Mouse (Mus musculus) bone marrow, adult 2 months (tissue): ENCODE results near the gene Six2. TPM values are rescaled to one million over a fixed set of nuclear protein-coding genes. Genes with fewer than 3 reads are reported as not detected.
A peak's percentile ranks its signal among the peaks of the same experiment; 100 is the strongest.

Experiments used
- H3K27ac ChIP-seq: fragments of 200-500 bp; 2 replicates; pipeline ENCODE4 v1.5.1; 2012; ENCODE audit warnings: low read depth, mild to moderate bottlenecking, control low read depth, inconsistent platforms, low read length; ENCODE audit not compliant: control insufficient read depth, poor library complexity, insufficient read depth
- H3K4me1 ChIP-seq: fragments of 200-500 bp; 2 replicates; pipeline ENCODE4 v1.6.1; 2011; ENCODE audit warnings: low read length; ENCODE audit not compliant: control insufficient read depth, insufficient read depth
- H3K4me3 ChIP-seq: fragments of 200-500 bp; replicated peaks from 2 replicates; pipeline ENCODE3; 2011; ENCODE audit warnings: mild to moderate bottlenecking, low read depth, low read length, control low read depth; ENCODE audit not compliant: control insufficient read depth
- CTCF ChIP-seq: fragments of 200-500 bp; IDR thresholded peaks from 2 replicates; pipeline ENCODE4 v1.5.1; 2011; ENCODE audit warnings: low read length, control low read depth; ENCODE audit not compliant: control insufficient read depth, insufficient read depth
- POLR2A ChIP-seq: fragments of 200-500 bp; IDR thresholded peaks from 2 replicates; pipeline ENCODE4 v1.6.1; 2011; ENCODE audit warnings: low read depth, mild to moderate bottlenecking, control low read depth, low read length, borderline replicate concordance; ENCODE audit not compliant: control insufficient read depth
- WGBS: fragments of 180-500 bp; shearing (Covaris S2); methylation state at CpG from one replicate; pipeline ENCODE4 v1.1.7; 2018; 5-methylcytosine and 5-hydroxymethylcytosine counted together
- polyA plus RNA-seq: library from polyadenylated mRNA; stranded (reverse); fragments of >200 nt; gene quantifications from 2 replicates; pipeline ENCODE4 v1.2.4, GENCODE M21; 2011; ENCODE audit warnings: low replicate concordance; ENCODE audit not compliant: missing spikeins, insufficient read depth, insufficient read length

Gene Six2
- polyA plus RNA-seq, 1 experiment, result not detected

GRCm38 (mm10) chr17:85681741-85682140, 6.3 kb downstream of the Six2 start:
- TF ChIP-seq POLR2A, result no peak
- TF ChIP-seq CTCF, result no peak
- Histone ChIP-seq H3K4me3 (no peak overlapping the region), H3K4me1 (no peaks in the 10 kb centered on the region), H3K27ac (no peak overlapping the region)
- WGBS, result 23% methylated on average over 6 of the region's 6 CpGs

DNA sequence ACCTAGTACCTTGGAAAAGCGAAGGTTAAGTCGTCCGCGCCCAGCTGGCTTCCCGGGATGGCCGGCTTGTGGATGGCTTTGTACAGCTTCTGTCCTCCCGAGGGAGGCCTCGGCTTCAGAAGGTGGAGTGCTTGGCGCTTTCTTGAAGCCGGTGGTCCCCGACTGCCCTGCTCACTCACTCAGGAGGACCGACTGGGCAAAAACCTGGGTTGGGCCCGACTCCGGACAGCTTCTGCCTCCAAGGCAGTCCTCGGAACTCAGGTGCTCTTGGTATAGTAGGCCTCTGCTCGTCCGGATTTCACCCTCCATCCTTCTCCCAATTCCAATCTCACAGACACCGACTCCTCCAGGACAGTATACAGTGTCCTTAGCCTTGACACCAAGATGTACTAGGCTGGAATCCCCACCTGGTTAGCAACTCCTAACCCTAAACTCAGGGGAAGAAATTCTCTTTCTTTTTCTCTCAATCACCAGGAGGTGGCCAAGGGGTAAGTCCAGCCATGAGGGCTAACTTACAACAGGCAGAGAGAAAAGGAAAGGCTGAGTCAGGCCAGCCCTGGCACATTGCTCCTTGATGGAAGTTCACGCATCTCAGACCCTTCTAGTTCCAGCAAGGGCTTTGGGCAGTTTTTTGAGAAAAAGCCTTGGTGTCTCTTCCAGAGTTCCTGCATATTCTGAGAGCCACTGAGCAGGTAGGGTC, 7.1 kb downstream of the Six2 start:
- 8% methylated on average over 19 of the region's 19 CpGs for WGBS
- no peak for TF ChIP-seq POLR2A
- no peak overlapping the region for H3K27ac ChIP-seq

DNA sequence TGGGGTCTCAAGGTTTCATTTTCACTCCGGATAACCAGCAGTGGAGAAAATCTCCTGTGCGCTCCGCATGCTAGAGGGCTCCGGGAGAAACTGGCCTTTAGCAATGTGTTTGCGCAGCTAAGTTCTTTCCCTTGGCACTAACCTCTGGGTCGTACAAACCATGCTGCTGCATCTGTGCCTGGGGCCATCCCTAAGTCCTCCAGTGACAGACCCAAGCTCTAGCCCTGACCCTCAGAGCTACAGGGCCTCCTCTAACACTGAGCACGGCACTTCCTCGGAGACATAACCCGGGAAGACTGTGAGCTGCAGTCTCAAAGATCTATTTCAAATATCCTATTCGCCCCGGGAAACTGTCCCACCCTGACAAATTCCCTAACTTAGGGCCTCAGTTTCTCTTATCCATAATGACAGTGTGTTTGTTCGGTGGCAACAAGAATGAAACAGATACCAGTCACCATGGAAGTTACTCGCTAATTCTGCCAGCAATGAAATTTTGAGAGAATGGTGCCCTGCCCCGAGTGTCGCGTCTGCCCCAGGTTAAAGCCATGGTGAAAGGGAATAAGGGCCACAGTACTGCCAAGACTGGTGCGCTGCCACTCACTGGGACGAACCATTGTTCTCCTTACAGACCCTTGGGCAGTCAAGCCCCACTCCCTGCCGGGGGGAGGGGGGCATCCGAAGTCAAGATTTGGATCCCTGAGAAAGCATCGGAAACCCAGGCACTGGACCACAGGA, 7.8 kb downstream of the Six2 start:
- WGBS, result 5% methylated on average over 21 of the region's 21 CpGs

More for the DNA sequence above, 7.1 kb downstream of the Six2 start:
- no peak overlapping the region for H3K4me3 ChIP-seq
- no peaks in the 10 kb centered on the region for H3K4me1 ChIP-seq

GRCm38 (mm10) chr17:85679651-85680050, 8.4 kb downstream of the Six2 start:
- TF ChIP-seq CTCF, result peak; percentile 4; the same call in 1 of the 2 replicates
- no peak for TF ChIP-seq POLR2A
- Histone ChIP-seq H3K4me3 (no peak overlapping the region), H3K27ac (no peak overlapping the region), H3K4me1 (no peaks in the 10 kb centered on the region)
- WGBS, result 2% methylated on average over 15 of the region's 15 CpGs

More for the DNA sequence above, 7.8 kb downstream of the Six2 start:
- Histone ChIP-seq H3K27ac (no peak overlapping the region; the same call in 1 of the 2 replicates), H3K4me3 (no peak overlapping the region), H3K4me1 (no peaks in the 10 kb centered on the region)
- TF ChIP-seq POLR2A, result no peak
- TF ChIP-seq CTCF, result no peak

- TF ChIP-seq CTCF (peak; percentile 61), POLR2A (no peak)
- H3K27ac ChIP-seq, result no peak overlapping the region
- H3K4me1 ChIP-seq, result no peaks in the 10 kb centered on the region
- WGBS, result 2% methylated on average over 20 of the region's 20 CpGs
- no peak overlapping the region for H3K4me3 ChIP-seq
Observed at GRCm38 (mm10) chr17:85664618-85665320, 23.3 kb downstream of the Six2 start.

- Histone ChIP-seq H3K4me3 (no peak overlapping the region), H3K27ac (no peak overlapping the region), H3K4me1 (no peaks in the 10 kb centered on the region)
- TF ChIP-seq CTCF (no peak), POLR2A (no peak)
- 14% methylated on average over 2 of the region's 2 CpGs for WGBS
Observed at GRCm38 (mm10) chr17:85664202-85664601, 23.9 kb downstream of the Six2 start.

DNA sequence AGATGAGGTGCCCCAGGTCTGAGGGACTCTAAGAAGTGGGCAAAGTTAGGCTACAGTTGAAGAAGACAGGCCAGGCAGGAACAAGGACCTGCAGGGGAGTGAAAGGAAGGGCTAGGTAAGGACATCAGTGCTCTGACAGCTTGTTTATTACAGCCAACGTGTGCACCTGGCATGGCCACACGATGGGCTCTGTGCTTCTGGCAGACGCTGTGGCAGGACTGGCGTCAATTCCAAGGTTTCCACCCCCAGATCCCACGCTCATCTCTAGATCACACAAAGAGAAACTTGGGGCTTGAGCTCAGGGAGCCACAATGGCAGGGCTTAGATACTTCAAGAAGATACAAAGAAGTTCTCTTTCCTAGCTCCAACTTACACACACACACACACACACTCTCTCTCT, 26.6 kb downstream of the Six2 start:
- Histone ChIP-seq H3K4me3 (no peak overlapping the region), H3K4me1 (no peaks in the 10 kb centered on the region), H3K27ac (no peak overlapping the region)
- TF ChIP-seq CTCF (no peak), POLR2A (no peak)
- WGBS, result 66% methylated on average over 5 of the region's 5 CpGs

DNA sequence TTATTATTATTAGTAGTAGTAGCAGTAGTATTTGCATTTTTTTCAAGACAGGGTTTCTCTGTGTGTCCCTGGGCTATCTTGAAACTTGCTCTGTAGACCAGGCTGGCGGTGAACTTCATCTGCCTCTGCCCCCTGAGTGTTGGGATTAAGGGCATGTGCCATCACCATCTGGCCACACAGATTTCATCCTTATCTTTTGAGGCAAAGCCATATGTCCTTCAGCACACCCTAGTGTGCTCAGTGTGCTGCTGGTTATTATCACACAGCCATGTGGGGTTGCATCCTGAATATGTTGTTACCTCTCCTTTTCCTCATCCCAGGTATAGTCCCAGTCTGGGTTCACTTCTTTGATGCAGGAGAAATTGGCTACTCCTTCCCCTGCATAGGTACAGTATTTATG, 28.1 kb downstream of the Six2 start:
- H3K27ac ChIP-seq, result no peak overlapping the region
- no peak for TF ChIP-seq POLR2A
- no peak for TF ChIP-seq CTCF
- 57% methylated on average over 1 of the region's 1 CpGs for WGBS
- H3K4me1 ChIP-seq, result no peaks in the 10 kb centered on the region
- no peak overlapping the region for H3K4me3 ChIP-seq
